Mouse (Mus musculus) small intestine, adult 2 months (tissue): ENCODE measurements around the gene Efcab5.

ENCODE experiments used
- CTCF ChIP-seq: fragments of 200-500 bp; IDR thresholded peaks from 2 replicates; pipeline ENCODE4 v1.5.1; 2012; ENCODE audit warnings: low read depth, mild to moderate bottlenecking, control low read depth, inconsistent platforms, low read length, moderate library complexity, mixed read lengths; ENCODE audit not compliant: insufficient replicate concordance, insufficient read length; ENCODE audit errors: extremely low read depth
- POLR2A ChIP-seq: fragments of 200-500 bp; IDR thresholded peaks from 2 replicates; pipeline ENCODE4 v1.6.1; 2012; ENCODE audit warnings: low read depth, mild to moderate bottlenecking, control low read depth, inconsistent platforms, low read length, moderate library complexity

- TF ChIP-seq CTCF: no peak
- TF ChIP-seq POLR2A: no peak
Measured at GRCm38 (mm10) chr11:77111141-77111540, 77.6 kb downstream of the Efcab5 start.
